Mouse (Mus musculus) thymus, adult 2 months (tissue): Measurements from ENCODE around the gene Zfp651.

Experiments used
- CTCF ChIP-seq: fragments of 200-500 bp; IDR thresholded peaks from 2 replicates; pipeline ENCODE4 v1.5.1; 2012; ENCODE audit warnings: mild to moderate bottlenecking, control low read depth, low read length, moderate library complexity, borderline replicate concordance; ENCODE audit not compliant: control insufficient read depth, poor library complexity, insufficient read depth; ENCODE audit errors: extremely low read depth
- POLR2A ChIP-seq: fragments of 200-500 bp; IDR thresholded peaks from 2 replicates; pipeline ENCODE4 v1.6.1; 2012; ENCODE audit warnings: mild to moderate bottlenecking, low read length, control low read depth, moderate library complexity; ENCODE audit not compliant: control insufficient read depth, poor library complexity, insufficient read depth; ENCODE audit errors: extremely low read depth

DNA sequence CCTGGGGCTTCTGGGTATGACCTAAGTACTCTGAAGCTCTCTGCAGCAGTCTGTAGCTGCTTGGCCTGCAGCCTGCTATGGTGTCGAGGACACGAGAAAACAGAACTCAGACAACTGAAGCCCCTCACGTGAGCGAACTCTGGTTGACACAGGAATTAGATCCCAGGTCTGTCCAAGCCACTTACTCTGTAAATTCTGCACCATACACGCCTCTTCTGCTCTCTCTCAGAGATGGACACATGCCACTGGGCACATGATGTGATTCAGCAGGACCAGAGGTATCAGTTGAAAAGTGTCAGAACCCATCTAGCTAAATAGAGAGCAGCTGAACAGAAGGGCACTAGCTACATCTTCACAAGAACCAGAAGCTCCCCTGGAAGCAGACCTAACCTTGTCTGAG, 13.3 kb downstream of the Zfp651 start:
- no peak for TF ChIP-seq CTCF
- no peak for TF ChIP-seq POLR2A
